Comparison of ENCODE assay signal across 8 mouse cellular contexts in the genomic region with DNA sequence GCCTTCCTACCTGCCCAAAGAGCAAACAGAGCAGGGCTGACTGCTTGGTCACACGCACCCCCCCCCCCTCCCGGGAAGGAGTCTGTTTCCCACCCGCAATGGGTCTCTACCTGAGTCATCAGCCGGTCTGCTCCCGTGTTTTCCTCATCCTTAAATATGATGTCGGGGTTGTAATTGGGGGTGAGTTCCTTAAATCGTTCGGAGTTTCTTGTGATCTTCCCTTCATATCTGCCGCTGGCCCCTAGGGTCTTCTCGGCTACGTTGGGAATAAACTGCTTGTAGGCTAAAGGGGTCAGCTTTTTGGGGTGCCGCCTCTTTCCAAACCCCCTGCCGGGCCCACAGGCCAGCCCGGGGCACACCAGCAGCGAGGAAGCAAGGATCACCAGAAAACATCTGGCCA. TPM values are rescaled to one million over a fixed set of nuclear protein-coding genes. Genes with fewer than 3 reads are reported as not detected.
DNase-seq lines count a peak whose midpoint lies in the region; ATAC-seq and TF ChIP-seq lines count a peak whose summit lies in the region.

No protein-coding gene starts in this region.

- no peak for TF ChIP-seq CTCF in lung, adult 2 months (IDR thresholded peaks at IDR 0.05; ENCODE audit: insufficient read depth, low read length)

- no peaks in the 10 kb centered on the region for H3K36me3 ChIP-seq in forebrain, embryonic 11.5 days (ENCODE audit: control insufficient read depth, insufficient read depth, low read length)
- no peaks in the 10 kb centered on the region for H3K36me3 ChIP-seq in intestine, embryonic 14.5 days (ENCODE audit: control insufficient read depth, insufficient read depth, low read length)
- H3K36me3 ChIP-seq in neural tube, embryonic 14.5 days (ENCODE audit: control insufficient read depth, insufficient read depth, low read length): no peaks in the 10 kb centered on the region

- no peak for DNase-seq in lung, adult 2 months
- no peak for DNase-seq in lung, postnatal 36 days
- no peak for DNase-seq in forebrain, embryonic 11.5 days (ENCODE audit: low spot score)
- peak; percentile 58 for DNase-seq in intestine, embryonic 14.5 days (ENCODE audit: low spot score)
- no peak for DNase-seq in embryo, embryonic 9.5 days (ENCODE audit: extremely low spot score)
- no peak for DNase-seq in adrenal gland, postnatal 4 days (ENCODE audit: low spot score in 2 of 2)
- DNase-seq in left cerebral cortex, adult 8-10 months (ENCODE audit: low spot score in 2 of 2): no peak

- 1% methylated on average over 15 of the region's 15 CpGs for WGBS in lung, adult 2 months
- 0% methylated on average over 15 of the region's 15 CpGs for WGBS in forebrain, embryonic 11.5 days
- 1% methylated on average over 15 of the region's 15 CpGs for WGBS in intestine, embryonic 14.5 days
- WGBS in neural tube, embryonic 14.5 days: 0% methylated on average over 15 of the region's 15 CpGs

- H3K27me3 ChIP-seq in forebrain, embryonic 11.5 days (ENCODE audit: control insufficient read depth, insufficient read depth, low read length): peaks cover 80% of the 10 kb centered on the region
- H3K27me3 ChIP-seq in intestine, embryonic 14.5 days (replicated peaks; ENCODE audit: control insufficient read depth, insufficient read depth, low read length): peaks cover 79% of the 10 kb centered on the region
- H3K27me3 ChIP-seq in neural tube, embryonic 14.5 days (ENCODE audit: control insufficient read depth, insufficient read depth, low read length): peaks cover 79% of the 10 kb centered on the region

- ATAC-seq in forebrain, embryonic 11.5 days (replicated peaks; ENCODE audit: low FRiP score): no peak
- no peak for ATAC-seq in intestine, embryonic 14.5 days (replicated peaks; ENCODE audit: low FRiP score, low TSS enrichment, low read depth)
- ATAC-seq in neural tube, embryonic 14.5 days (ENCODE audit: low read depth): no peak

- H3K4me1 ChIP-seq in lung, adult 2 months (ENCODE audit: control insufficient read depth, insufficient read depth, low read length): no peaks in the 10 kb centered on the region; the same call in 1 of the 2 replicates
- peaks cover 16% of the 10 kb centered on the region; the same call in 1 of the 2 replicates for H3K4me1 ChIP-seq in forebrain, embryonic 11.5 days (replicated peaks; ENCODE audit: control insufficient read depth, insufficient read depth, low read length)
- peaks cover 4% of the 10 kb centered on the region; the same call in 1 of the 2 replicates for H3K4me1 ChIP-seq in intestine, embryonic 14.5 days (replicated peaks; ENCODE audit: control insufficient read depth, insufficient read depth, low read length)
- H3K4me1 ChIP-seq in neural tube, embryonic 14.5 days (ENCODE audit: control insufficient read depth, insufficient read depth, low read length): peaks cover 21% of the 10 kb centered on the region

- H3K9ac ChIP-seq in forebrain, embryonic 11.5 days (ENCODE audit: low read length): peak overlapping the region; percentile 14; the same call in 1 of the 2 replicates
- peak overlapping the region; percentile 56 for H3K9ac ChIP-seq in intestine, embryonic 14.5 days (ENCODE audit: low read length)
- peak overlapping the region; percentile 51 for H3K9ac ChIP-seq in neural tube, embryonic 14.5 days (replicated peaks; ENCODE audit: low read depth, low read length)

- peak overlapping the region; percentile 48 for H3K4me3 ChIP-seq in lung, adult 2 months (replicated peaks; ENCODE audit: extremely low read depth, low read depth, low read length)
- peak overlapping the region; percentile 42 for H3K4me3 ChIP-seq in forebrain, embryonic 11.5 days (ENCODE audit: low read depth, low read length)
- peak overlapping the region; percentile 45 for H3K4me3 ChIP-seq in intestine, embryonic 14.5 days (ENCODE audit: low read depth, low read length)
- H3K4me3 ChIP-seq in neural tube, embryonic 14.5 days (ENCODE audit: low read depth, low read length): peak overlapping the region; percentile 49

- TF ChIP-seq POLR2A in lung, adult 2 months (IDR thresholded peaks at IDR 0.05; ENCODE audit: borderline replicate concordance, extremely low read depth, low read depth, low read length): no peak

- H3K4me2 ChIP-seq in forebrain, embryonic 11.5 days (ENCODE audit: low read depth, low read length, severe bottlenecking): peak overlapping the region; percentile 77
- H3K4me2 ChIP-seq in intestine, embryonic 14.5 days (ENCODE audit: low read length): peak overlapping the region; percentile 21
- H3K4me2 ChIP-seq in neural tube, embryonic 14.5 days (ENCODE audit: low read depth, low read length): peak overlapping the region; percentile 81

- H3K27ac ChIP-seq in forebrain, embryonic 11.5 days (ENCODE audit: low read depth, low read length): no peak overlapping the region
- peak overlapping the region; percentile 62 for H3K27ac ChIP-seq in intestine, embryonic 14.5 days (ENCODE audit: low read depth)
- H3K27ac ChIP-seq in neural tube, embryonic 14.5 days (ENCODE audit: low read depth, low read length): peak overlapping the region; percentile 52; the same call in 1 of the 2 replicates

- H3K9me3 ChIP-seq in forebrain, embryonic 11.5 days (ENCODE audit: control insufficient read depth, low read length): no peaks in the 10 kb centered on the region
- H3K9me3 ChIP-seq in intestine, embryonic 14.5 days (ENCODE audit: control insufficient read depth, low read length): no peaks in the 10 kb centered on the region
- H3K9me3 ChIP-seq in neural tube, embryonic 14.5 days (ENCODE audit: control insufficient read depth, low read length): no peaks in the 10 kb centered on the region

RNA-seq across cellular contexts. Expression of a gene that starts 0.7 kb away (rescaled TPM):
- polyA plus RNA-seq in lung, adult 2 months (2012; rRNA removed): 7.7 and 11.9 TPM in 2 replicates
- 1.9 and 2.3 TPM in 2 replicates for polyA plus RNA-seq in forebrain, embryonic 11.5 days (2014; fragmentation: Nextera tagmentation; extraction: Ambion mirVana)
- polyA plus RNA-seq in intestine, embryonic 14.5 days (2014; fragmentation: Nextera tagmentation; extraction: Ambion mirVana): 7.8 and 8.9 TPM in 2 replicates
- polyA plus RNA-seq in neural tube, embryonic 14.5 days (2014; fragmentation: Nextera tagmentation; extraction: Ambion mirVana): 0.68 and 0.86 TPM in 2 replicates
- 10 to 100 TPM; 27.8 to 36.5 TPM for total RNA-seq in adrenal gland, postnatal 4 days (2021)
- 1 to 10 TPM; 2.9 to 4.3 (median 3.3) TPM for total RNA-seq in left cerebral cortex, adult 8-10 months (2022)

Comparison
In these comparisons a context has a peak if more than half of its experiments do, and no peak if none do; other contexts are left out.
1. H3K4me2 ChIP-seq: peak in every context shown above with its lines; median percentile 81 in neural tube, embryonic 14.5 days; 77 in forebrain, embryonic 11.5 days; 21 in intestine, embryonic 14.5 days.